ENCODE assay signal across 27 mouse cellular contexts in genomic region chr11:101916772-101917171, GRCm38 (mm10). TPM values are rescaled to one million over a fixed set of nuclear protein-coding genes. Genes with fewer than 3 reads are reported as not detected.
DNase-seq lines count a peak whose midpoint lies in the region; ATAC-seq and TF ChIP-seq lines count a peak whose summit lies in the region.
"Had no signal": no experiment of that assay in that cellular context is flagged by ENCODE, and none has a peak within 500 bp of the region (broad histone marks: within the 10 kb centered on the region; RNA-seq: fewer than 3 reads in every experiment).

No protein-coding gene starts in this region.

- H3K4me2 ChIP-seq in intestine, postnatal 0 days (replicated peaks; ENCODE audit: low read depth): no peak overlapping the region
- no peak overlapping the region for H3K4me2 ChIP-seq in intestine, embryonic 16.5 days (ENCODE audit: low read depth, low read length)
- no peak overlapping the region for H3K4me2 ChIP-seq in lung, embryonic 14.5 days
- H3K4me2 ChIP-seq: heart, embryonic 12.5 days; hindbrain, embryonic 14.5 days had no signal

- no peak for ATAC-seq in intestine, postnatal 0 days
- no peak for ATAC-seq in intestine, embryonic 16.5 days
- no peak for ATAC-seq in lung, embryonic 14.5 days (ENCODE audit: insufficient read depth)
- ATAC-seq: activated CD4-positive, CD25-positive, alpha-beta regulatory T cell, adult 4 months; forebrain, embryonic 14.5 days had no signal

- H3K36me3 ChIP-seq in intestine, postnatal 0 days (ENCODE audit: control insufficient read depth, insufficient read depth): no peaks in the 10 kb centered on the region
- no peaks in the 10 kb centered on the region for H3K36me3 ChIP-seq in intestine, embryonic 16.5 days (ENCODE audit: control insufficient read depth, insufficient read depth, low read length)
- H3K36me3 ChIP-seq in lung, embryonic 14.5 days (ENCODE audit: insufficient read depth): no peaks in the 10 kb centered on the region
- H3K36me3 ChIP-seq in E14TG2a.4 (ENCODE audit: insufficient read depth, low read length): no peaks in the 10 kb centered on the region
- H3K36me3 ChIP-seq: G1E; heart, embryonic 12.5 days; limb, embryonic 10.5 days; midbrain, embryonic 10.5 days had no signal

- H3K9me3 ChIP-seq in intestine, postnatal 0 days (ENCODE audit: control insufficient read depth): no peaks in the 10 kb centered on the region
- H3K9me3 ChIP-seq in intestine, embryonic 16.5 days (ENCODE audit: control insufficient read depth, low read length): no peaks in the 10 kb centered on the region
- H3K9me3 ChIP-seq in lung, embryonic 14.5 days (ENCODE audit: low read depth, low read length): no peaks in the 10 kb centered on the region
- no peaks in the 10 kb centered on the region; the same call in 1 of the 2 replicates for H3K9me3 ChIP-seq in E14TG2a.4 (ENCODE audit: low read length)
- H3K9me3 ChIP-seq: G1E; heart, embryonic 12.5 days; limb, embryonic 10.5 days; midbrain, embryonic 10.5 days had no signal

- H3K27me3 ChIP-seq in intestine, postnatal 0 days (replicated peaks; ENCODE audit: control insufficient read depth, insufficient read depth, low read length): 0 out of 2 replicates have a peak, but pooled peaks cover 12% of the 10 kb centered on the region
- H3K27me3 ChIP-seq in intestine, embryonic 16.5 days (replicated peaks; ENCODE audit: control insufficient read depth, insufficient read depth, low read length): peaks cover 5% of the 10 kb centered on the region; the same call in 1 of the 2 replicates
- 0 out of 2 replicates have a peak, but pooled peaks cover 4% of the 10 kb centered on the region for H3K27me3 ChIP-seq in lung, embryonic 14.5 days (ENCODE audit: insufficient read depth, low read length)
- H3K27me3 ChIP-seq in E14TG2a.4 (ENCODE audit: insufficient read depth, low read length): peaks cover 23% of the 10 kb centered on the region

- no peak overlapping the region for H3K27ac ChIP-seq in intestine, postnatal 0 days (ENCODE audit: low read depth, low read length)
- no peak overlapping the region for H3K27ac ChIP-seq in intestine, embryonic 16.5 days (ENCODE audit: low read length)
- no peak overlapping the region for H3K27ac ChIP-seq in lung, embryonic 14.5 days (ENCODE audit: low read depth)
- H3K27ac ChIP-seq: hindbrain, embryonic 14.5 days; limb, embryonic 10.5 days; macrophage; midbrain, embryonic 10.5 days had no signal

- H3K4me3 ChIP-seq in intestine, postnatal 0 days (ENCODE audit: low read depth, low read length): no peak overlapping the region
- H3K4me3 ChIP-seq in intestine, embryonic 16.5 days (ENCODE audit: low read length): no peak overlapping the region
- no peak overlapping the region for H3K4me3 ChIP-seq in lung, embryonic 14.5 days (ENCODE audit: low read depth, low read length)
- no peak overlapping the region for H3K4me3 ChIP-seq in E14TG2a.4 (replicated peaks; ENCODE audit: low read length)
- H3K4me3 ChIP-seq: heart, embryonic 12.5 days; limb, embryonic 10.5 days; midbrain, embryonic 10.5 days had no signal

- 70% methylated on average over 3 of the region's 3 CpGs for WGBS in intestine, postnatal 0 days
- 76% methylated on average over 3 of the region's 3 CpGs for whole genome bisulfite sequencing in intestine, embryonic 16.5 days
- WGBS in lung, embryonic 14.5 days: 64% methylated on average over 3 of the region's 3 CpGs

- DNase-seq in embryo, embryonic 10 days (ENCODE audit: low spot score): peak; percentile 36
- no peak for DNase-seq in embryo, embryonic 11 days
- peak; percentile 33 for DNase-seq in lung, embryonic 14.5 days
- DNase-seq in lung, adult 18-20 months: no peak
- DNase-seq in right cerebral cortex, adult 18-20 months: no peak
- DNase-seq: adrenal gland, adult 8-10 months; cerebellum, adult 11-12 months; cerebellum, postnatal 14 days; heart, postnatal 36 days; layer of hippocampus, adult 9-11 months; liver; thymus, postnatal 36 days had no signal

- H3K4me1 ChIP-seq in intestine, postnatal 0 days (replicated peaks; ENCODE audit: control insufficient read depth, insufficient read depth, low read length): no peaks in the 10 kb centered on the region
- H3K4me1 ChIP-seq in intestine, embryonic 16.5 days (ENCODE audit: control insufficient read depth, insufficient read depth, low read length): no peaks in the 10 kb centered on the region
- H3K4me1 ChIP-seq in lung, embryonic 14.5 days (ENCODE audit: insufficient read depth): no peaks in the 10 kb centered on the region
- peaks cover 12% of the 10 kb centered on the region for H3K4me1 ChIP-seq in E14TG2a.4 (replicated peaks; ENCODE audit: low read depth, low read length)

- no peak overlapping the region for H3K9ac ChIP-seq in intestine, postnatal 0 days (ENCODE audit: low read depth, low read length)
- no peak overlapping the region for H3K9ac ChIP-seq in intestine, embryonic 16.5 days (ENCODE audit: low read depth, low read length)
- no peak overlapping the region for H3K9ac ChIP-seq in lung, embryonic 14.5 days
- H3K9ac ChIP-seq: heart, embryonic 12.5 days; hindbrain, embryonic 14.5 days had no signal

- TF ChIP-seq CTCF in intestine, postnatal 0 days (IDR thresholded peaks at IDR 0.05; ENCODE audit: low read depth): peak; percentile 49
- TF ChIP-seq CTCF in lung, embryonic 14.5 days (IDR thresholded peaks at IDR 0.05; ENCODE audit: low read depth): peak; percentile 58; the same call in 1 of the 2 replicates
- peak; percentile 26; the same call in 1 of the 2 replicates for TF ChIP-seq CTCF in E14TG2a.4 (conservative IDR thresholded peaks at IDR 0.05; ENCODE audit: low read length)

RNA-seq across cellular contexts. Expression of gene Meox1, which starts 22.6 kb away (rescaled TPM):
- 3.8 and 4.1 TPM in 2 replicates for polyA plus RNA-seq in intestine, postnatal 0 days (2015; fragmentation: Nextera tagmentation; extraction: Ambion mirVana)
- polyA plus RNA-seq in intestine, embryonic 16.5 days (2015; fragmentation: Nextera tagmentation; extraction: Ambion mirVana): 5.0 and 5.1 TPM in 2 replicates
- polyA plus RNA-seq in lung, embryonic 14.5 days (2014; fragmentation: Nextera tagmentation; extraction: Ambion mirVana): 7.9 and 9.3 TPM in 2 replicates
- polyA plus RNA-seq: activated CD4-positive, CD25-positive, alpha-beta regulatory T cell, adult 4 months; G1E; macrophage had no signal

RNA-seq across cellular contexts. Expression of gene Sost, which starts 50.0 kb away (rescaled TPM):
- not detected in 2 replicates for polyA plus RNA-seq in intestine, postnatal 0 days (2015; fragmentation: Nextera tagmentation; extraction: Ambion mirVana)
- polyA plus RNA-seq in intestine, embryonic 16.5 days (2015; fragmentation: Nextera tagmentation; extraction: Ambion mirVana): 0.12 TPM in 1 of 2 replicates, not detected in the other
- not detected in 2 replicates for polyA plus RNA-seq in lung, embryonic 14.5 days (2014; fragmentation: Nextera tagmentation; extraction: Ambion mirVana)
- polyA plus RNA-seq: activated CD4-positive, CD25-positive, alpha-beta regulatory T cell, adult 4 months; embryonic facial prominence, embryonic 14.5 days; forebrain, embryonic 14.5 days; G1E; hindbrain, embryonic 14.5 days; intestine, embryonic 14.5 days; macrophage; neural tube, embryonic 11.5 days; stomach, embryonic 14.5 days had no signal

Comparison
In these comparisons a context has a peak if more than half of its experiments do, and no peak if none do; other contexts are left out.
1. DNase-seq: peak in embryo, embryonic 10 days (single experiment) and lung, embryonic 14.5 days (single experiment); none in embryo, embryonic 11 days (single experiment), lung, adult 18-20 months (0 of 2) and right cerebral cortex, adult 18-20 months (single experiment).
2. Peak in every context shown above with its lines, with median percentiles within 50 percentile points of each other: CTCF ChIP-seq.